Mouse (Mus musculus) testis, adult 2 months (tissue): ENCODE results near the gene Pfkfb3. TPM values are rescaled to one million over a fixed set of nuclear protein-coding genes. Genes with fewer than 3 reads are reported as not detected.

Source experiments
- H3K27ac ChIP-seq: fragments of 200-500 bp; 2 replicates; pipeline ENCODE4 v1.5.1; 2012; ENCODE audit warnings: low read depth, low read length; ENCODE audit not compliant: control insufficient read depth, insufficient read depth
- H3K27me3 ChIP-seq: fragments of 200-500 bp; 2 replicates; pipeline ENCODE4 v1.6.1; 2012; ENCODE audit warnings: mild to moderate bottlenecking, low read length, moderate library complexity; ENCODE audit not compliant: control insufficient read depth, insufficient read depth
- H3K36me3 ChIP-seq: fragments of 200-500 bp; 2 replicates; pipeline ENCODE4 v1.6.1; 2012; ENCODE audit warnings: mild to moderate bottlenecking, low read length; ENCODE audit not compliant: control insufficient read depth, insufficient read depth
- H3K4me1 ChIP-seq: fragments of 200-500 bp; 2 replicates; pipeline ENCODE4 v1.6.1; 2012; ENCODE audit warnings: low read length; ENCODE audit not compliant: control insufficient read depth, insufficient read depth
- H3K4me3 ChIP-seq: fragments of 200-500 bp; 2 replicates; pipeline ENCODE4 v1.5.1; 2012; ENCODE audit warnings: low read depth, mild to moderate bottlenecking, low read length, moderate library complexity, mixed read lengths; ENCODE audit not compliant: control insufficient read depth
- CTCF ChIP-seq: fragments of 200-500 bp; IDR thresholded peaks from 2 replicates; pipeline ENCODE4 v1.5.1; 2012; ENCODE audit warnings: low read depth, mild to moderate bottlenecking, inconsistent platforms, low read length, moderate library complexity; ENCODE audit not compliant: control insufficient read depth, insufficient read depth, insufficient replicate concordance
- POLR2A ChIP-seq: fragments of 200-500 bp; IDR thresholded peaks from 2 replicates; pipeline ENCODE4 v1.6.1; 2012; ENCODE audit warnings: low read depth, mild to moderate bottlenecking, inconsistent platforms, low read length, moderate library complexity; ENCODE audit not compliant: control insufficient read depth
- polyA plus RNA-seq: library from polyadenylated mRNA; depleted of rRNA; stranded (reverse); fragments of >200 nt; gene quantifications from 2 replicates; pipeline ENCODE4 v1.2.3, GENCODE M21; 2012

The Pfkfb3 gene
- polyA plus RNA-seq, 1 experiment = 43.5 TPM

DNA sequence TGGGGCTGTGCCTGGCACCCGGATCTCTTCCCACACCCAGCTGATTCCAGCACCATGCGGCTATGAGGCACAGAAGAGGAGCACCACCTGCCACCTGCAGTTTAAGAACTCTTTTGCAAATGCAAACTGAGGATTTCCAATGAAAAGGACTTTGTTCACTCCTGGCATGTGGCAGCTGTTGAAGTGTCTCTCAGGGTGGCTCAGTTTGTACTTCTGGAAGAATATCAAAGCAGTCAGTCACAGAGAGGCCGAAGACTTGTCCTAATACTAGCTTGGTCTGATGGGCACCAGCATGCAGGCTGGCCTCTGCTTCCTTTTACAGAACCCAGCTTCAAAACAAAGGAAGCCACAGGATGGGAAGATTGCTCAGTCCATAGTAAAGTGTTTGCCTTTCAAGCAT, 62.4 kb downstream of the Pfkfb3 start:
- H3K27ac ChIP-seq = no peak overlapping the region
- TF ChIP-seq CTCF (no peak), POLR2A (no peak)
- no peaks in the 10 kb centered on the region for H3K36me3 ChIP-seq

DNA sequence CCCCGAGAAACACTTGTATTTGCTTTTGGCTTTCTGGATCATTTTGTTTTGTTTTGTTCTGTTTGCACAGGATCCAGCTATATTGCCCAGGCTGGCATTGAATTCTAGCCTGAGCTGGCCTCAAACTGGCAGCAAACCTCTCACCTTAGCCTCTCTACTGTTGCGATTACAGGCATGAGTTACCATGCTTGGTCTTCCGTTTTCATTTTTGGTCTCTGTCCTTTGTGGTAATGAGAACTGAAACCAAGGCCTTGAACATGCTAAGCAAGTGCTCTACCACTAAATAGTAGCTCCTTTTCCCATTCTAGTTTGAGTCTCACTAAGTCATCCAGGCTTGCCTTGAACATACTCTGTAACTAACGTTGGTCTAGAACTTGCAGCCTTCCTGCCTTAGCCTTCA, 63.3 kb downstream of the Pfkfb3 start:
- no peaks in the 10 kb centered on the region for H3K4me1 ChIP-seq
- H3K36me3 ChIP-seq = no peaks in the 10 kb centered on the region
- H3K27ac ChIP-seq = no peak overlapping the region
- H3K4me3 ChIP-seq = no peak overlapping the region
- no peak for TF ChIP-seq CTCF
- no peak for TF ChIP-seq POLR2A
- no peaks in the 10 kb centered on the region for H3K27me3 ChIP-seq

More for the DNA sequence above, 62.4 kb downstream of the Pfkfb3 start:
- no peaks in the 10 kb centered on the region for H3K4me1 ChIP-seq
- H3K27me3 ChIP-seq = no peaks in the 10 kb centered on the region
- H3K4me3 ChIP-seq = no peak overlapping the region

DNA sequence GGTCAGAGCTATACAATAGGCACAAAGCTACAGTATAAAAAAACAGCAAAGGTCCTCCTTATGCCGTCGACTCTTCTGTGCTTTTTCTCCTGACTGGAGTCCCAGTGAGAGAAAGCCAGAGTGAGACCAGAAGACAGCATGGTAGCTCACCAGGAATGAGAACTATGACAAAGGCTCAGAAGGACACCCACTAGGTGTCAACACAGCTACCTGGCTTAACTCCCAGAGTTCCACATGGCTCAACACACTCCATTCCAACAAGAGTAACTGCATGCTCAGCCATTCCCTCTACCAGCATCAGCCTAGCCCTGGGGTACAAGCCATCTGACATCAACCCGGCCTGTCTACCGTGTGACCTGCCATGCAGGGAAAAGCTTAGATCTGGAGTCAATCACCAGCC, 70.7 kb downstream of the Pfkfb3 start:
- H3K27me3 ChIP-seq = no peaks in the 10 kb centered on the region
- no peak overlapping the region for H3K4me3 ChIP-seq
- no peaks in the 10 kb centered on the region for H3K4me1 ChIP-seq
- no peak for TF ChIP-seq POLR2A
- TF ChIP-seq CTCF = no peak
- H3K27ac ChIP-seq = no peak overlapping the region
- no peaks in the 10 kb centered on the region for H3K36me3 ChIP-seq

DNA sequence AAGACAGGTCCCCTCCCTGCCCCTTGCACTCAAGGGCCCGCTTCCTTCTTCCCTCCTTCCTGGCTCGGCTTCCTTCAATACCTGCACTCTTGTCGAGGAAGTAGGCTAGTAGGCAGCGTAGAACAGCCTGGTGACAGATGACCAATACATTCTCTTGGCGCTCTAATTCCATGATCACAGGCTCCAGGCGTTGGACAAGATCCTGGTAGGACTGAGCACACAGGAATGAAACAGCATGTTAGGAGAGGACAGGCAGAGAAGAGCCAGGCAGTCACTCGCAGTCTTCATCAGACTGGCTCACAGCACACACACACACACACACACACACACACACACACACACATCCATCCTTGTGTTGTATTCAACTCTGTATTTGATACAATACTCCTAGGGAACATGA, 71.5 kb downstream of the Pfkfb3 start:
- H3K4me3 ChIP-seq = no peak overlapping the region
- H3K27me3 ChIP-seq = no peaks in the 10 kb centered on the region
- no peaks in the 10 kb centered on the region for H3K36me3 ChIP-seq
- TF ChIP-seq CTCF = no peak
- TF ChIP-seq POLR2A = no peak
- no peak overlapping the region for H3K27ac ChIP-seq
- H3K4me1 ChIP-seq = no peaks in the 10 kb centered on the region

DNA sequence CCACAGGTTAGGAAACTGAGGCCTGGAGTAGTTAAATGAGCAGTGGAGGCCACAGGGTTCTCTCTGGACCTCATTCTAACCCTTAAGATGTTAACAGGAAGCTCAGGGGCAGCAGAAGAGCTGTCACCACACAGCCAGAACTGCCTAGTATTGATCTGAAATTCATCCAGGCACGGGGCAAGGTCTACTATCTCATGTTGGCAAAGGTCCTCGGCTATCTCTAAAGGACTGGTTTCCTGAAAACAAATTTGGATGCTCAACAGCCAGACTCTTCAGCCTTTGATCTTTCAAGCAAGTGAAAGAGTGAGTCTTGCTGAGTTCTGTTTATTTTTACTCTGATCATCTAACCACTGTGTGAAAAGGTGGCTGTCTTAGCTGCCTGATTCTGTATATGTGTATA, 74.9 kb downstream of the Pfkfb3 start:
- Histone ChIP-seq H3K27ac (no peak overlapping the region), H3K36me3 (no peaks in the 10 kb centered on the region), H3K4me1 (no peaks in the 10 kb centered on the region), H3K4me3 (no peak overlapping the region), H3K27me3 (no peaks in the 10 kb centered on the region)
- no peak for TF ChIP-seq POLR2A
- TF ChIP-seq CTCF = no peak

DNA sequence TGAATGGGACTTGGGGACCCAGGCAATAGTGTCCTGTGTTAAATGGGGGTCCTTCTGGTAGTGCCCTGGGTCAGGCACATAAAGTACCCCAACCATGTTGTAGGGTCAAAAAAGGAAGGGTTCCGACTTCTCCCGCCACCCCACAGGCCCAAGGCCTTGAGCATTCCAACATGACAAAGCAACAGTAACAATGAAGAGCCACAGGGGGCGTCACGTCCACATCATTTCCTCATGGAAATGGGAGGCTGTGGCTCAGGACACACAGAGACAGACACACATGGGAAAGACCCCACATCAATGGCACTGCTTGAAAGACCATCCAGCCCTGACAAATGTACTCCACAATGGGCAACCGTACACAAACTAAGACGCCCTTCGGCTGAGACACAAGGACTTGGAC, 78.6 kb downstream of the Pfkfb3 start:
- no peaks in the 10 kb centered on the region for H3K36me3 ChIP-seq

DNA sequence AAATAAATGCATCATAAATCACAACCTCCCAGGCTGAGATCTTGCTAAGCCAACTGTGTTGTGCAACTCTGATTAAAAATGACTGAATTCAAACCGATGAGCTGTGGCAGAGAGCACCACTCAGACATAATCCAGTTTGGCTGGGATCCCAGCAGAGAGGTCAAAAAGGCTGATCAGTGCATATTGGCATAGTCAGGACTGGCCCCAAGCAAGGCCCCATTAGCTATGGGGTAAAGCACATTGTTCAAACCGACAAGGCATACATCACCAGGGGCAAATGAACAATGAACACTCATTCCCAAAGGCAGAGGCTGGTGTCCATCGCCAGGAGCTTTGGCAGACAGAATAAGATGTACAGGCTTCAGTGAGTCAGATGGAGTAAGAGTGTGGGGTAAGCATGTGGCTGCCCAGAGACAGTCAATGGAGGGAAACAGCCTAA, 89.2 kb downstream of the Pfkfb3 start:
- H3K36me3 ChIP-seq = no peaks in the 10 kb centered on the region
- no peak overlapping the region for H3K4me3 ChIP-seq
- no peak overlapping the region for H3K27ac ChIP-seq
- no peaks in the 10 kb centered on the region for H3K4me1 ChIP-seq
- TF ChIP-seq POLR2A (no peak), CTCF (no peak)
- H3K27me3 ChIP-seq = no peaks in the 10 kb centered on the region

More for the DNA sequence above, 78.6 kb downstream of the Pfkfb3 start:
- TF ChIP-seq POLR2A (no peak), CTCF (no peak)
- H3K27me3 ChIP-seq = no peaks in the 10 kb centered on the region
- H3K4me1 ChIP-seq = no peaks in the 10 kb centered on the region
- no peak overlapping the region for H3K27ac ChIP-seq
- no peak overlapping the region for H3K4me3 ChIP-seq

DNA sequence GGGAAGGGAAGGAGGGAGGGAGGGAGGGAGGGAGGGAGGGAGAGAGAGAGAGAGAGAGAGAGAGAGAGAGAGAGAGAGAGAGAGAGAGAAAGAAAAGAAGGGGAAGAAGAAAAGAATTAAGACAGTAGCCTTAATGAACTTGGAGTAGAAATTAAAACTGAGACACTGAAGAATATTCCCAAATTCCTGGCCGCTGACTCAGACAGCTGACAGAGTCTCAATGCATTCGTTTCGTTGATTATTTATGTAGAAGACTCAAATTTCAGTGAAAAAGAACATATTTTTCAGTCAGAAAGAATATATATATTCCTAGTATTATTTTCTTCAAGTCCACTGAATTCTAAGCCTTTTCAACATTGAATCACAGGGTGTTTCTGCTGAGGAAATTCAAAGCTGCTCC, 92.9 kb downstream of the Pfkfb3 start:
- no peak overlapping the region for H3K4me3 ChIP-seq
- no peaks in the 10 kb centered on the region for H3K36me3 ChIP-seq
- no peak overlapping the region for H3K27ac ChIP-seq
- H3K4me1 ChIP-seq = no peaks in the 10 kb centered on the region
- no peaks in the 10 kb centered on the region for H3K27me3 ChIP-seq
- TF ChIP-seq POLR2A (no peak), CTCF (no peak)
